Mouse (Mus musculus) T-cell, adult 2 months (primary cell): ENCODE measurements at regions not wholly inside any gene's neighbourhood (a gene's known extent, or its start where the extent isn't known, plus 50 kb on each side); places are given as distances from the start of the nearest gene placed in this dataset.

Experiments
- DNase-seq: peaks from one replicate; pipeline ENCODE4 v3.0.0; 2022; ENCODE audit warnings: low spot score

GRCm38 (mm10) chr2:159019921-159020534, 225.4 kb downstream of the Dhx35 start:
- no peak for DNase-seq

GRCm38 (mm10) chr2:159032147-159032546, 237.5 kb downstream of the Dhx35 start:
- DNase-seq = no peak

- DNase-seq = no peak
Observed at GRCm38 (mm10) chr2:159039916-159040315, 245.3 kb downstream of the Dhx35 start.

- DNase-seq = no peak
Observed at GRCm38 (mm10) chr2:159053534-159053933, 258.9 kb downstream of the Dhx35 start.

- no peak for DNase-seq
Observed at GRCm38 (mm10) chr2:159053936-159054335, 259.3 kb downstream of the Dhx35 start.

- no peak for DNase-seq
Observed at GRCm38 (mm10) chr2:159054451-159054850, 259.8 kb downstream of the Dhx35 start.

- no peak for DNase-seq
Observed at GRCm38 (mm10) chr2:159055780-159056179, 261.2 kb downstream of the Dhx35 start.

- no peak for DNase-seq
Observed at GRCm38 (mm10) chr2:159056960-159057359, 262.4 kb downstream of the Dhx35 start.

GRCm38 (mm10) chr2:159057506-159057905, 262.9 kb downstream of the Dhx35 start:
- no peak for DNase-seq

- no peak for DNase-seq
Observed at GRCm38 (mm10) chr2:159062266-159062665, 267.7 kb downstream of the Dhx35 start.

GRCm38 (mm10) chr2:159062666-159063065, 268.1 kb downstream of the Dhx35 start:
- DNase-seq = no peak

GRCm38 (mm10) chr2:159064403-159064970, 269.9 kb downstream of the Dhx35 start:
- no peak for DNase-seq

GRCm38 (mm10) chr2:159067506-159067905, 272.9 kb downstream of the Dhx35 start:
- DNase-seq = no peak

GRCm38 (mm10) chr2:159068303-159069020, 273.9 kb downstream of the Dhx35 start:
- DNase-seq = no peak

- no peak for DNase-seq
Observed at GRCm38 (mm10) chr2:159069180-159069579, 274.6 kb downstream of the Dhx35 start.

GRCm38 (mm10) chr2:159072997-159073690, 278.5 kb downstream of the Dhx35 start:
- DNase-seq = no peak

- DNase-seq = no peak
Observed at GRCm38 (mm10) chr2:159079836-159080235, 285.2 kb downstream of the Dhx35 start.

- no peak for DNase-seq
Observed at GRCm38 (mm10) chr2:159080784-159081544, 286.4 kb downstream of the Dhx35 start.

GRCm38 (mm10) chr2:159086836-159087235, 292.2 kb downstream of the Dhx35 start:
- DNase-seq = no peak

- DNase-seq = no peak
Observed at GRCm38 (mm10) chr2:159088196-159088595, 293.6 kb downstream of the Dhx35 start.

- no peak for DNase-seq
Observed at GRCm38 (mm10) chr2:159096667-159097066, 302.1 kb downstream of the Dhx35 start.

- no peak for DNase-seq
Observed at GRCm38 (mm10) chr2:159134042-159134441, 339.4 kb downstream of the Dhx35 start.
